Mouse (Mus musculus): Measurements from ENCODE around the gene Vopp1. TPM values are rescaled to one million over a fixed set of nuclear protein-coding genes. Genes with fewer than 3 reads are reported as not detected.

Vopp1 gene
- polyA plus RNA-seq, 1 experiment, result 15.2 TPM

DNA sequence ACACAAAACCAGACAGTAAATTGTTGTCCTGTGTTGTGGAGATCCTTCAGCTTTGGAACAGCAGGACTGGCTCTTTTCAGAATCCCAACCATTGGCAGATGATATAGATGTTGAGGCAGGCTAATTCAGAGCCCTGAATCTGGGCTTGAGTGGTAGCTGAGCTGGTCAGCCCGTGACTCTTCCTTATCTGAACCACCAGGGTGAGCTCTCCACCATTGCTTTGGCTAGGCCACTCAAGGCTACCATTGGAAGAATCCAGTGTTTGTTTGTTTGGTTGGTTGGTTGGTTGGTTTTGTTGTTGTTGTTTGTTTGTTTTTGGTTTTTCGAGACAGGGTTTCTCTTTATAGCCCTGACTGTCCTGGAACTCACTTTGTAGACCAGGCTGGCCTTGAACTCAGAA lies 81.6 kb downstream of the Vopp1 start:
- Histone ChIP-seq H3K27me3 (ENCODE audit: control insufficient read depth, insufficient read depth, insufficient read length) (no peaks in the 10 kb centered on the region), H3K79me3 (ENCODE audit: low read depth) (no peaks in the 10 kb centered on the region), H3K79me2 (ENCODE audit: control insufficient read depth, insufficient read depth) (no peaks in the 10 kb centered on the region), H3K36me3 (ENCODE audit: control insufficient read depth, insufficient read depth) (no peaks in the 10 kb centered on the region), H3ac (ENCODE audit: control insufficient read depth, insufficient read length, low read depth) (no peak overlapping the region), H3K4me3 (ENCODE audit: insufficient read depth, poor library complexity, severe bottlenecking) (no peak overlapping the region)
- TF ChIP-seq MAX (IDR thresholded peaks at IDR 0.05) (no peak), USF1 (IDR thresholded peaks at IDR 0.05; ENCODE audit: low read depth) (no peak), FOSL1 (IDR thresholded peaks at IDR 0.05; ENCODE audit: insufficient read depth, low read length, poor library complexity, severe bottlenecking) (no peak), MYOG (IDR thresholded peaks at IDR 0.05; ENCODE audit: control insufficient read depth, extremely low read depth, insufficient read length) (no peak), CEBPB (IDR thresholded peaks at IDR 0.05; ENCODE audit: low read depth) (no peak), MYOD1 (IDR thresholded peaks at IDR 0.05; ENCODE audit: control insufficient read depth, insufficient read length, low read depth) (no peak)

DNA sequence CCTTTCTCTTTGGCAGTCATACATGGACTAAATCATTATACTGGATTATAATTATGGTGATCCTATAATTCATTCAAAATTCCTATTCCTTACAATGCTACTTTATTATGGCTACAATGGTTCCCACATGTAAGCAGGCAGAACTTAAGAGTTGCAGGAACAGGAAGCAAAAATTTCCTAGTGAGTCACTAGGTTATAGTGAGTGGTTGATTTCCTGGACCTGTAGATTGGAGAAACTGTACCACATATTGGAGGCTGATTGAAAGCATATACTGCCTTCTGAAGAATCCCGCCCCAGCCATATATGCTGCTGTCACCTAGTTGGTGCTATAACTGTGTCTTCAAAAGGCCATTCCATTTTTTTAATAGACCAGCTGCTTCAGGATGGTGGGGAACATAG lies 82.2 kb downstream of the Vopp1 start:
- no peaks in the 10 kb centered on the region for H3K79me2 ChIP-seq (ENCODE audit: control insufficient read depth, insufficient read depth)
- no peak for TF ChIP-seq USF1 (IDR thresholded peaks at IDR 0.05; ENCODE audit: low read depth)
- no peak for TF ChIP-seq MYOG (IDR thresholded peaks at IDR 0.05; ENCODE audit: control insufficient read depth, extremely low read depth, insufficient read length)
- TF ChIP-seq MAX (IDR thresholded peaks at IDR 0.05), result no peak
- no peak for TF ChIP-seq MYOD1 (IDR thresholded peaks at IDR 0.05; ENCODE audit: control insufficient read depth, insufficient read length, low read depth)
- TF ChIP-seq CTCF (IDR thresholded peaks at IDR 0.05; ENCODE audit: control insufficient read depth, insufficient read depth, insufficient read length), result no peak
- TF ChIP-seq FOSL1 (IDR thresholded peaks at IDR 0.05; ENCODE audit: insufficient read depth, low read length, poor library complexity, severe bottlenecking), result no peak
- TF ChIP-seq CEBPB (IDR thresholded peaks at IDR 0.05; ENCODE audit: low read depth), result no peak
- no peaks in the 10 kb centered on the region for H3K79me3 ChIP-seq (ENCODE audit: low read depth)
- H3ac ChIP-seq (ENCODE audit: control insufficient read depth, insufficient read length, low read depth), result no peak overlapping the region
- H3K27me3 ChIP-seq (ENCODE audit: control insufficient read depth, insufficient read depth, insufficient read length), result no peaks in the 10 kb centered on the region
- H3K36me3 ChIP-seq (ENCODE audit: control insufficient read depth, insufficient read depth), result no peaks in the 10 kb centered on the region
- no peak overlapping the region for H3K4me3 ChIP-seq (ENCODE audit: insufficient read depth, poor library complexity, severe bottlenecking)

DNA sequence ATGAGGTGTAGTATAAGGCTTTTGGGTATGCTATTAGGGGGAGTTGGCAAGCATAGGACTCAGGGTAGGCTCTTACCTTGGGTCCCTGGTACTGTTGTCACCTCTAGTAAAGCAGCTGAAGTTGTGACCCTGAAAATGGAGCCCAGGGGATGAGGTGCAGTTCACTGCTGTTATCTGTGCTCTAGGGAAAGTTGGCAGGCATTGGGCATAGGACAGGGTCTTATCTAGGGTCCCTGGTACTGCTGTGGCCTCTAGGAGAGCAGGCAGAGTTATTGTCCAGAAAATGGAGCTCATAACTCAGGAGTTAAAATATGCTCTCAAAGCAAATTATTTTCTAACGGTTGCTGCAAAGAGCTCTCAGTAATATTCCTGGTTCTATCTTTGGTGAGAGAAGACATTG lies 103.6 kb downstream of the Vopp1 start:
- no peak overlapping the region for H3K4me3 ChIP-seq (ENCODE audit: insufficient read depth, poor library complexity, severe bottlenecking)
- H3K79me2 ChIP-seq (ENCODE audit: control insufficient read depth, insufficient read depth), result no peaks in the 10 kb centered on the region
- no peaks in the 10 kb centered on the region for H3K27me3 ChIP-seq (ENCODE audit: control insufficient read depth, insufficient read depth, insufficient read length)
- no peaks in the 10 kb centered on the region for H3K36me3 ChIP-seq (ENCODE audit: control insufficient read depth, insufficient read depth)
- no peaks in the 10 kb centered on the region for H3K79me3 ChIP-seq (ENCODE audit: low read depth)
- H3ac ChIP-seq (ENCODE audit: control insufficient read depth, insufficient read length, low read depth), result no peak overlapping the region
- TF ChIP-seq USF1 (IDR thresholded peaks at IDR 0.05; ENCODE audit: low read depth) (no peak), CTCF (IDR thresholded peaks at IDR 0.05; ENCODE audit: control insufficient read depth, insufficient read depth, insufficient read length) (no peak), MAX (IDR thresholded peaks at IDR 0.05) (no peak), FOSL1 (IDR thresholded peaks at IDR 0.05; ENCODE audit: insufficient read depth, low read length, poor library complexity, severe bottlenecking) (no peak), MYOD1 (IDR thresholded peaks at IDR 0.05; ENCODE audit: control insufficient read depth, insufficient read length, low read depth) (no peak), MYOG (IDR thresholded peaks at IDR 0.05; ENCODE audit: control insufficient read depth, extremely low read depth, insufficient read length) (no peak), CEBPB (IDR thresholded peaks at IDR 0.05; ENCODE audit: low read depth) (no peak)

DNA sequence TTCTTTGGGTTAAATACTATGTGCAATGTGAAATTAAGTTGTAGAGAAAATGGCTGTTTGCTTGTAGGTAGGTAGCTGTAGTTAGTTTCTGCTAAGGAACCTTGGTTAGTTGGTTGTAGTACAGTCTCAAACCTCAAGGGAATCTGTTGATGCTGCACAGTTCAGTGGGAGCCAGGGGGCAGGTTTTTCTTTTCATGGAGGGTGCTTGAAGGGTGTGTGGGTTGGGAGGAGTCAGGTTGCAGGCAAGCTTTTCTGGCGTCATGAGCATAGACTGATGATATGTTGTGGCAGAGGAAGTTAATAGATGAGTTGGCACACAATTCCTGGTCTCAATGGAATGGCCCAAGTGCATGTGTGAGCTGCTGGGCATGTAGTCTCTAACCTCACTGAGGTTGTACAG lies 113.2 kb downstream of the Vopp1 start:
- Histone ChIP-seq H3K27me3 (ENCODE audit: control insufficient read depth, insufficient read depth, insufficient read length) (no peaks in the 10 kb centered on the region), H3K79me3 (ENCODE audit: low read depth) (peaks cover 1% of the 10 kb centered on the region), H3K36me3 (ENCODE audit: control insufficient read depth, insufficient read depth) (no peaks in the 10 kb centered on the region), H3ac (ENCODE audit: control insufficient read depth, insufficient read length, low read depth) (no peak overlapping the region), H3K79me2 (ENCODE audit: control insufficient read depth, insufficient read depth) (peaks cover 5% of the 10 kb centered on the region), H3K4me3 (ENCODE audit: insufficient read depth, poor library complexity, severe bottlenecking) (no peak overlapping the region)
- TF ChIP-seq MAX (IDR thresholded peaks at IDR 0.05) (no peak), USF1 (IDR thresholded peaks at IDR 0.05; ENCODE audit: low read depth) (no peak)

DNA sequence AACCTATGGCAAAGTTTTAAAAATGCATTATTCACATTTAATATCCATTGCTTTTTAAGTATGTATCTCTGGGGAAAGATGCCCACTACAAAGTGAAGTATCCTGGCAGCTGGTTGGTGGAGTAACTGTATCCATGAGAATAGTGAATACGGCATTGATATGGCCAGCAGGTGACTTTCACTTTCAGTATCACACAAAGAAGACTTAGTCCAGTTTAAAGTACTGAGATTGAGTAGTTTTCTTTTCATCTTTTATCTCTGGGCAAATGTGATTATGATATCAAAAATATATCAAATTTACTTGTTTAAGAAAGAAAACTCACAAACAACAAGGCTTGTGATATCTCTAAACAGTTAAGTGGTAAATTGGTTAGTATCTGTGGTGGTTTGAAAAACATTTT lies 118.2 kb downstream of the Vopp1 start:
- Histone ChIP-seq H3K4me3 (ENCODE audit: insufficient read depth, poor library complexity, severe bottlenecking) (no peak overlapping the region), H3K79me2 (ENCODE audit: control insufficient read depth, insufficient read depth) (peaks cover 19% of the 10 kb centered on the region), H3K36me3 (ENCODE audit: control insufficient read depth, insufficient read depth) (no peaks in the 10 kb centered on the region), H3K79me3 (ENCODE audit: low read depth) (peaks cover 4% of the 10 kb centered on the region), H3ac (ENCODE audit: control insufficient read depth, insufficient read length, low read depth) (no peak overlapping the region), H3K27me3 (ENCODE audit: control insufficient read depth, insufficient read depth, insufficient read length) (no peaks in the 10 kb centered on the region)
- no peak for TF ChIP-seq MAX (IDR thresholded peaks at IDR 0.05)
- no peak for TF ChIP-seq CTCF (IDR thresholded peaks at IDR 0.05; ENCODE audit: control insufficient read depth, insufficient read depth, insufficient read length)
- no peak for TF ChIP-seq MYOG (IDR thresholded peaks at IDR 0.05; ENCODE audit: control insufficient read depth, extremely low read depth, insufficient read length)
- no peak for TF ChIP-seq CEBPB (IDR thresholded peaks at IDR 0.05; ENCODE audit: low read depth)
- no peak for TF ChIP-seq USF1 (IDR thresholded peaks at IDR 0.05; ENCODE audit: low read depth)
- no peak for TF ChIP-seq MYOD1 (IDR thresholded peaks at IDR 0.05; ENCODE audit: control insufficient read depth, insufficient read length, low read depth)
- TF ChIP-seq FOSL1 (IDR thresholded peaks at IDR 0.05; ENCODE audit: insufficient read depth, low read length, poor library complexity, severe bottlenecking), result no peak

DNA sequence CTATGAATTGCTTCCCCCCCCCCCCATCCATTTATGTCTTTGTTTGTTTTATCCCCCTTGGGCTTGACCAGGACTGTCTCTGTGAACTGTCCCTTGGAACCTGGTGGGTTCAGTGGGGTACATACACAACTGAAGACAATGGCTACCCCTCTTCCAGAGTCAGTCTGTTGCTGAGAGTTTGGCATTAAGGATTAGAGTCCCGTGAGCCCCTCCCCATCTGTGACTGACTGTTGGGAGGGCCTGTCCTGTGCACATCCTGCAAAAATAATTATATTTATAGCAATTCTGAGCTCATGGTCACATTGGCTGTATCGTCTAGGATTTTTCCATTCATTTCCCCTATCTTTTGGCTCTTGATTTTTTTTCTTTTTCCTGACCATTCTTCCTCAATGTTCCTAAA lies 121.3 kb downstream of the Vopp1 start:
- Histone ChIP-seq H3K27me3 (ENCODE audit: control insufficient read depth, insufficient read depth, insufficient read length) (no peaks in the 10 kb centered on the region), H3K36me3 (ENCODE audit: control insufficient read depth, insufficient read depth) (no peaks in the 10 kb centered on the region), H3ac (ENCODE audit: control insufficient read depth, insufficient read length, low read depth) (peak overlapping the region; percentile 43), H3K4me3 (ENCODE audit: insufficient read depth, poor library complexity, severe bottlenecking) (peak overlapping the region; percentile 60), H3K79me3 (ENCODE audit: low read depth) (peaks cover 3% of the 10 kb centered on the region), H3K79me2 (ENCODE audit: control insufficient read depth, insufficient read depth) (peaks cover 19% of the 10 kb centered on the region)
- TF ChIP-seq MYOD1 (IDR thresholded peaks at IDR 0.05; ENCODE audit: control insufficient read depth, insufficient read length, low read depth), result no peak

All from C2C12 (cell line).